ENCODE assay signal across 17 mouse cellular contexts in genomic region chr3:50901321-50901720, GRCm38 (mm10).
"Had no signal": no experiment of that assay in that cellular context is flagged by ENCODE, and none has a peak within 500 bp of the region (broad histone marks: within the 10 kb centered on the region; RNA-seq: fewer than 3 reads in every experiment).

No protein-coding gene starts in this region.

- H3K9ac ChIP-seq: intestine, embryonic 15.5 days; limb, embryonic 12.5 days; limb, embryonic 15.5 days; liver, embryonic 14.5 days; liver, postnatal 0 days; lung, embryonic 14.5 days; midbrain, embryonic 12.5 days; midbrain, embryonic 15.5 days had no signal

- H3K4me3 ChIP-seq: intestine, embryonic 15.5 days; limb, embryonic 12.5 days; limb, embryonic 15.5 days; midbrain, embryonic 12.5 days; midbrain, embryonic 15.5 days had no signal

- ATAC-seq: hindbrain, embryonic 16.5 days; intestine, embryonic 15.5 days; liver, postnatal 0 days; lung, postnatal 0 days; midbrain, embryonic 15.5 days had no signal

- H3K27ac ChIP-seq: intestine, embryonic 15.5 days; kidney, postnatal 0 days; limb, embryonic 12.5 days; limb, embryonic 15.5 days; liver, embryonic 14.5 days; macrophage; midbrain, embryonic 12.5 days; midbrain, embryonic 15.5 days; stomach, postnatal 0 days had no signal

- DNase-seq: left cerebral cortex, postnatal 4 days; liver, postnatal 0 days; lung, embryonic 14.5 days; thymus, adult 18-20 months; thymus, postnatal 4 days had no signal

- H3K4me2 ChIP-seq: intestine, embryonic 15.5 days; limb, embryonic 12.5 days; limb, embryonic 15.5 days; liver, embryonic 11.5 days; lung, embryonic 14.5 days; midbrain, embryonic 12.5 days; midbrain, embryonic 15.5 days had no signal

- H3K27me3 ChIP-seq: intestine, embryonic 15.5 days; limb, embryonic 12.5 days; limb, embryonic 15.5 days; midbrain, embryonic 15.5 days had no signal

- H3K9me3 ChIP-seq: intestine, embryonic 15.5 days; limb, embryonic 12.5 days; limb, embryonic 15.5 days; midbrain, embryonic 12.5 days; midbrain, embryonic 15.5 days had no signal

- H3K36me3 ChIP-seq: intestine, embryonic 15.5 days; limb, embryonic 12.5 days; limb, embryonic 15.5 days; midbrain, embryonic 12.5 days; midbrain, embryonic 15.5 days had no signal
